Mouse (Mus musculus) liver, embryonic 13.5 days (tissue): ENCODE results near the gene Hoxb9. TPM values are rescaled to one million over a fixed set of nuclear protein-coding genes. Genes with fewer than 3 reads are reported as not detected.

Experiments used
- ATAC-seq: fragments of 200-750 bp; cut with Nextera tagmentation; 2 replicates; pipeline ENCODE4 v1.8.0; 2017; ENCODE audit warnings: low read depth, mild to moderate bottlenecking, moderate number of reproducible peaks, moderate library complexity
- DNase-seq: peaks from one replicate; pipeline ENCODE4 v3.0.0; 2022
- H3K27ac ChIP-seq: fragments of 300-500 bp; sonication (generic); 2 replicates; pipeline ENCODE4 v1.5.1; 2015; ENCODE audit warnings: moderate library complexity, mild to moderate bottlenecking, inconsistent platforms
- H3K27me3 ChIP-seq: fragments of 300-500 bp; sonication (generic); 2 replicates; pipeline ENCODE4 v1.6.1; 2015; ENCODE audit warnings: mild to moderate bottlenecking, inconsistent platforms
- H3K36me3 ChIP-seq: fragments of 300-500 bp; sonication (generic); 2 replicates; pipeline ENCODE4 v1.6.1; 2015; ENCODE audit warnings: mild to moderate bottlenecking, inconsistent platforms
- H3K4me1 ChIP-seq: fragments of 300-500 bp; sonication (generic); replicated peaks from 2 replicates; pipeline ENCODE4 v1.6.1; 2015; ENCODE audit warnings: inconsistent platforms
- H3K4me2 ChIP-seq: fragments of 300-500 bp; sonication (generic); 2 replicates; pipeline ENCODE4 v1.6.1; 2015; ENCODE audit warnings: inconsistent platforms, mild to moderate bottlenecking, moderate library complexity
- H3K4me3 ChIP-seq: fragments of 300-500 bp; sonication (generic); replicated peaks from 2 replicates; pipeline ENCODE4 v1.5.1; 2015; ENCODE audit warnings: mild to moderate bottlenecking, inconsistent platforms
- H3K9ac ChIP-seq: fragments of 300-500 bp; sonication (generic); 2 replicates; pipeline ENCODE4 v1.6.1; 2015; ENCODE audit warnings: mild to moderate bottlenecking, inconsistent platforms
- H3K9me3 ChIP-seq: fragments of 300-500 bp; sonication (generic); replicated peaks from 2 replicates; pipeline ENCODE4 v1.6.1; 2016; ENCODE audit warnings: inconsistent platforms
- WGBS: fragments of 180-500 bp; shearing (Covaris S2); methylation state at CpG from one replicate; pipeline ENCODE4 v1.1.7; 2015; ENCODE audit not compliant: insufficient replicate concordance; 5-methylcytosine and 5-hydroxymethylcytosine counted together
- polyA plus RNA-seq: library from polyadenylated mRNA; unstranded; fragments of >200 nt; fragmentation: Nextera tagmentation; extraction: Ambion mirVana; gene quantifications from 2 replicates; pipeline ENCODE4 v1.2.1, GENCODE M21; 2015

Gene Hoxb9
- polyA plus RNA-seq, 1 experiment from 2014 or later = 0.06 TPM

GRCm38 (mm10) chr11:96296997-96297396, 25.7 kb downstream of the Hoxb9 start:
- Histone ChIP-seq H3K27ac (no peak overlapping the region), H3K4me3 (no peak overlapping the region), H3K9me3 (no peaks in the 10 kb centered on the region), H3K4me1 (no peaks in the 10 kb centered on the region; the same call in 1 of the 2 replicates), H3K4me2 (no peak overlapping the region), H3K36me3 (no peaks in the 10 kb centered on the region), H3K27me3 (peaks cover 100% of the 10 kb centered on the region), H3K9ac (no peak overlapping the region)
- DNase-seq (no peak), ATAC-seq (no peak)
- 24% methylated on average over 2 of the region's 2 CpGs for WGBS

- H3K27ac ChIP-seq = no peak overlapping the region
- H3K4me1 ChIP-seq = no peaks in the 10 kb centered on the region; the same call in 1 of the 2 replicates
- H3K4me3 ChIP-seq = no peak overlapping the region
- no peak overlapping the region for H3K9ac ChIP-seq
- H3K27me3 ChIP-seq = peaks cover 100% of the 10 kb centered on the region
- no peaks in the 10 kb centered on the region for H3K9me3 ChIP-seq
- ATAC-seq = no peak
- no peak overlapping the region for H3K4me2 ChIP-seq
- DNase-seq = no peak
- 31% methylated on average over 3 of the region's 3 CpGs for WGBS
- H3K36me3 ChIP-seq = no peaks in the 10 kb centered on the region
Observed at GRCm38 (mm10) chr11:96297428-96297827, 26.2 kb downstream of the Hoxb9 start.

- no peak overlapping the region for H3K4me2 ChIP-seq
- H3K27ac ChIP-seq = no peak overlapping the region
- H3K4me1 ChIP-seq = no peaks in the 10 kb centered on the region; the same call in 1 of the 2 replicates
- H3K36me3 ChIP-seq = no peaks in the 10 kb centered on the region
- no peak for DNase-seq
- H3K4me3 ChIP-seq = no peak overlapping the region
- WGBS = 21% methylated on average over 11 of the region's 11 CpGs
- H3K27me3 ChIP-seq = peaks cover 100% of the 10 kb centered on the region
- H3K9me3 ChIP-seq = no peaks in the 10 kb centered on the region
- no peak for ATAC-seq
- H3K9ac ChIP-seq = no peak overlapping the region
Observed at GRCm38 (mm10) chr11:96297968-96298635, 26.8 kb downstream of the Hoxb9 start.

- Histone ChIP-seq H3K4me3 (peak overlapping the region; percentile 31), H3K9ac (no peak overlapping the region), H3K27me3 (peaks cover 100% of the 10 kb centered on the region), H3K4me2 (peak overlapping the region; percentile 41), H3K4me1 (peaks cover 4% of the 10 kb centered on the region; the same call in 1 of the 2 replicates), H3K27ac (no peak overlapping the region), H3K9me3 (no peaks in the 10 kb centered on the region), H3K36me3 (no peaks in the 10 kb centered on the region)
- WGBS = 2% methylated on average over 66 of the region's 66 CpGs
- ATAC-seq (no peak), DNase-seq (no peak)
Observed at GRCm38 (mm10) chr11:96298895-96299667, 27.8 kb downstream of the Hoxb9 start.

- 0 out of 2 replicates have a peak overlapping the region, but pooled peaks have one; percentile 41 for H3K4me2 ChIP-seq
- H3K27me3 ChIP-seq = peaks cover 100% of the 10 kb centered on the region
- 2% methylated on average over 9 of the region's 9 CpGs for WGBS
- DNase-seq (no peak), ATAC-seq (no peak)
- no peak overlapping the region for H3K4me3 ChIP-seq
- no peaks in the 10 kb centered on the region for H3K9me3 ChIP-seq
- H3K9ac ChIP-seq = no peak overlapping the region
- H3K4me1 ChIP-seq = peaks cover 4% of the 10 kb centered on the region; the same call in 1 of the 2 replicates
- H3K36me3 ChIP-seq = no peaks in the 10 kb centered on the region
- no peak overlapping the region for H3K27ac ChIP-seq
Observed at GRCm38 (mm10) chr11:96299781-96300180, 28.5 kb downstream of the Hoxb9 start.

- DNase-seq (no peak), ATAC-seq (no peak)
- no peak overlapping the region for H3K27ac ChIP-seq
- H3K4me1 ChIP-seq = peaks cover 4% of the 10 kb centered on the region; the same call in 1 of the 2 replicates
- no peaks in the 10 kb centered on the region for H3K9me3 ChIP-seq
- peak overlapping the region; percentile 23; the same call in 1 of the 2 replicates for H3K4me2 ChIP-seq
- H3K27me3 ChIP-seq = peaks cover 100% of the 10 kb centered on the region
- no peak overlapping the region for H3K9ac ChIP-seq
- H3K36me3 ChIP-seq = no peaks in the 10 kb centered on the region
- 2% methylated on average over 35 of the region's 35 CpGs for WGBS
- 0 out of 2 replicates have a peak overlapping the region, but pooled peaks have one; percentile 3 for H3K4me3 ChIP-seq
Observed at GRCm38 (mm10) chr11:96300354-96301063, 29.3 kb downstream of the Hoxb9 start.

- Histone ChIP-seq H3K4me2 (no peak overlapping the region), H3K9me3 (no peaks in the 10 kb centered on the region), H3K27ac (no peak overlapping the region), H3K36me3 (no peaks in the 10 kb centered on the region), H3K4me1 (peaks cover 4% of the 10 kb centered on the region; the same call in 1 of the 2 replicates), H3K9ac (no peak overlapping the region), H3K4me3 (no peak overlapping the region), H3K27me3 (peaks cover 100% of the 10 kb centered on the region)
- WGBS = 22% methylated on average over 10 of the region's 10 CpGs
- ATAC-seq (no peak), DNase-seq (no peak)
Observed at GRCm38 (mm10) chr11:96301064-96301431, 29.8 kb downstream of the Hoxb9 start.

GRCm38 (mm10) chr11:96301837-96302236, 30.6 kb downstream of the Hoxb9 start:
- H3K27me3 ChIP-seq = peaks cover 100% of the 10 kb centered on the region
- no peaks in the 10 kb centered on the region for H3K9me3 ChIP-seq
- H3K27ac ChIP-seq = no peak overlapping the region
- H3K9ac ChIP-seq = no peak overlapping the region
- H3K36me3 ChIP-seq = no peaks in the 10 kb centered on the region
- no peak for ATAC-seq
- WGBS = 13% methylated on average over 15 of the region's 15 CpGs
- H3K4me2 ChIP-seq = no peak overlapping the region
- no peak overlapping the region for H3K4me3 ChIP-seq
- H3K4me1 ChIP-seq = peaks cover 4% of the 10 kb centered on the region; the same call in 1 of the 2 replicates
- DNase-seq = no peak

- Histone ChIP-seq H3K4me2 (no peak overlapping the region), H3K27ac (no peak overlapping the region), H3K4me3 (no peak overlapping the region), H3K9me3 (no peaks in the 10 kb centered on the region), H3K36me3 (no peaks in the 10 kb centered on the region), H3K4me1 (peaks cover 4% of the 10 kb centered on the region; the same call in 1 of the 2 replicates), H3K27me3 (peaks cover 100% of the 10 kb centered on the region), H3K9ac (no peak overlapping the region)
- ATAC-seq = no peak
- WGBS = 29% methylated on average over 23 of the region's 23 CpGs
- DNase-seq = no peak
Observed at GRCm38 (mm10) chr11:96302381-96303150, 31.3 kb downstream of the Hoxb9 start.

GRCm38 (mm10) chr11:96303151-96304099, 32.2 kb downstream of the Hoxb9 start, which contains the start of gene Hoxb5:
Gene Hoxb5, plus strand, starts transcription at chr11:96303336.
- DNase-seq = no peak
- Histone ChIP-seq H3K4me1 (peaks cover 4% of the 10 kb centered on the region; the same call in 1 of the 2 replicates), H3K27ac (no peak within 1 kb of the TSS), H3K4me3 (peak within 1 kb of the TSS; percentile 30), H3K9me3 (no peaks in the 10 kb centered on the region), H3K27me3 (peaks cover 100% of the 10 kb centered on the region), H3K4me2 (peak within 1 kb of the TSS; percentile 48), H3K9ac (peak within 1 kb of the TSS; percentile 36), H3K36me3 (no peaks in the 10 kb centered on the region)
- 1% methylated on average over 69 of the region's 69 CpGs for WGBS
- ATAC-seq = no peak
